Mouse (Mus musculus): Measurements from ENCODE around the gene Gm17606.

- TF ChIP-seq CTCF (conservative IDR thresholded peaks at IDR 0.05; ENCODE audit: low read length) (no peak), POU5F1 (IDR thresholded peaks at IDR 0.05; ENCODE audit: borderline replicate concordance, low read length) (no peak), NANOG (IDR thresholded peaks at IDR 0.05; ENCODE audit: borderline replicate concordance, low read length) (no peak)
Measured at GRCm38 (mm10) chr14:54601601-54602000, 39.2 kb upstream of the Gm17606 start.

Data from E14TG2a.4 (cell line).